Mouse (Mus musculus) lung, adult 2 months (tissue): ENCODE results near the gene Gm21981.

ENCODE experiments used
- CTCF ChIP-seq: fragments of 200-500 bp; IDR thresholded peaks from 2 replicates; pipeline ENCODE4 v1.5.1; 2011; ENCODE audit warnings: mild to moderate bottlenecking, low read length, control low read depth; ENCODE audit not compliant: insufficient read depth
- POLR2A ChIP-seq: fragments of 200-500 bp; IDR thresholded peaks from 2 replicates; pipeline ENCODE4 v1.6.1; 2011; ENCODE audit warnings: low read depth, mild to moderate bottlenecking, control low read depth, low read length, borderline replicate concordance; ENCODE audit errors: extremely low read depth

- TF ChIP-seq CTCF: no peak
- TF ChIP-seq POLR2A: no peak
Observed at GRCm38 (mm10) chr17:47695337-47695710, 1.1 kb upstream of the Gm21981 start.
